Mouse (Mus musculus) testis, adult 2 months (tissue): Measurements from ENCODE around the gene Mob1a.

ENCODE experiments used
- CTCF ChIP-seq: fragments of 200-500 bp; IDR thresholded peaks from 2 replicates; pipeline ENCODE4 v1.5.1; 2012; ENCODE audit warnings: low read depth, mild to moderate bottlenecking, inconsistent platforms, low read length, moderate library complexity; ENCODE audit not compliant: control insufficient read depth, insufficient read depth, insufficient replicate concordance
- POLR2A ChIP-seq: fragments of 200-500 bp; IDR thresholded peaks from 2 replicates; pipeline ENCODE4 v1.6.1; 2012; ENCODE audit warnings: low read depth, mild to moderate bottlenecking, inconsistent platforms, low read length, moderate library complexity; ENCODE audit not compliant: control insufficient read depth

DNA sequence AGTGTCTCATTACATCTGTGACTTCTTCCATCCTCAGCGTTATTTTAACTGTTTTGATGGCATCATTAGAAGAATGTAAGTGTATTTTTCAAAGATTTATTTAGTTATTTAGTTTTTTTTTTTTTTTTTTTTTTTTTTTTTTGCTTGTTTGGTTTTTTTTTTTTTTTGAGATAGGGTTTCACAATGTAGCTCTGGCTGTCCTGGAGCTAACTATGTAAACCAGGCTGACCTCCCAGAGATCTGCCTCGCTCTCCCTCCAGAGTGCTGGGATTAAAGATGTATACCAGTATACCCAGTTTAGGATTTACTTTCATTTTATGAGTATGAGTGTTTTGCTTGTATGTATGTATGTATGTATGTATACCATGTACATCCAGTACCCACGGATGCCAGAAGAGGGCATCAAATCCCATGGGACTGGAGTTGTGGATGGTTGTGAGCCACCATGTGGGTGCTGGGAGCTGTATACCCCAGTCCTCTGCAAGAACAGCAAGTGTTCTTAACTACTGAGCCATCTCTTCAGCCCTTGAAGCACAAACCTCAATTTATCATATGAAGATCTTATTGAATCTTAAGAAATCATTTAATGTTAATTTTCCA lies 1.9 kb downstream of the Mob1a start:
- TF ChIP-seq CTCF (no peak), POLR2A (no peak)
